Mouse (Mus musculus) heart, embryonic 16.5 days (tissue): Measurements from ENCODE around the gene Palb2. TPM values are rescaled to one million over a fixed set of nuclear protein-coding genes. Genes with fewer than 3 reads are reported as not detected.

Source experiments
- polyA plus RNA-seq: library from polyadenylated mRNA; unstranded; fragments of >200 nt; fragmentation: Nextera tagmentation; extraction: Ambion mirVana; gene quantifications from 2 replicates; pipeline ENCODE4 v1.2.1, GENCODE M21; 2015

Gene Palb2
- polyA plus RNA-seq, 1 experiment from 2014 or later, result 9.7 TPM

Other genes with a start within 250 kb of the Palb2 start
- 17.9 and 19.9 TPM in 2 replicates for gene Cog7, start 151.3 kb downstream of the Palb2 start, polyA plus RNA-seq
- 79.0 and 87.5 TPM in 2 replicates for gene Gga2, start 111.8 kb downstream of the Palb2 start, polyA plus RNA-seq
- gene Ubfd1, start 65.8 kb downstream of the Palb2 start, polyA plus RNA-seq, result 43.1 and 44.5 TPM in 2 replicates
- gene Ears2, start 65.7 kb downstream of the Palb2 start, polyA plus RNA-seq, result 40.4 and 41.9 TPM in 2 replicates
- 1,647 and 1,675 TPM in 2 replicates for gene Ndufab1, start 31.1 kb downstream of the Palb2 start, polyA plus RNA-seq
- gene Dctn5, start 56 bp upstream of the Palb2 start, polyA plus RNA-seq, result 77.8 TPM in 2 replicates
- 91.0 and 96.3 TPM in 2 replicates for gene Plk1, start 26.5 kb upstream of the Palb2 start, polyA plus RNA-seq
- 0.22 and 0.30 TPM in 2 replicates for gene Ern2, start 53.2 kb upstream of the Palb2 start, polyA plus RNA-seq
- gene Chp2, start 86.5 kb upstream of the Palb2 start, polyA plus RNA-seq, result 0.32 and 0.66 TPM in 2 replicates
- gene Prkcb, start 155.8 kb upstream of the Palb2 start, polyA plus RNA-seq, result 5.5 and 12.0 TPM in 2 replicates